Mouse (Mus musculus) MEL (cell line): ENCODE results near the gene Anks1.

Experiments used
- CTCF ChIP-seq, 3 experiments: IDR thresholded peaks in 2 of 3; conservative IDR thresholded peaks in 1 of 3; 2 replicates each; pipeline ENCODE4 v1.5.1; 2011 to 2012; ENCODE audit warnings: low read length in 3 of 3, low read depth in 2 of 3, mild to moderate bottlenecking in 2 of 3, improper control_type of control experiment in 1 of 3, inconsistent platforms in 1 of 3, mixed read lengths in 1 of 3, moderate library complexity in 1 of 3; ENCODE audit not compliant: control insufficient read depth in 1 of 3, insufficient read depth in 1 of 3, poor library complexity in 1 of 3, severe bottlenecking in 1 of 3
- EP300 ChIP-seq, 2 experiments: IDR thresholded peaks; 2 replicates each; pipeline ENCODE4 v1.6.1; 2011; ENCODE audit warnings: improper control_type of control experiment in 2 of 2, low read length in 2 of 2, low read depth in 1 of 2, mild to moderate bottlenecking in 1 of 2
- MAFK ChIP-seq: IDR thresholded peaks from 2 replicates; pipeline ENCODE4 v1.6.1; 2011; ENCODE audit warnings: low read depth, mild to moderate bottlenecking, low read length, improper control_type of control experiment, borderline replicate concordance
- MXI1 ChIP-seq: IDR thresholded peaks from 2 replicates; pipeline ENCODE4 v1.6.1; 2011; ENCODE audit warnings: mild to moderate bottlenecking, low read depth, low read length, improper control_type of control experiment
- NELFE ChIP-seq: IDR thresholded peaks from 2 replicates; pipeline ENCODE4 v1.6.1; 2011; ENCODE audit warnings: low read depth, low read length, improper control_type of control experiment
- POLR2A ChIP-seq, 2 experiments: IDR thresholded peaks; 2 replicates each; pipeline ENCODE4 v1.6.1; 2011 to 2012; ENCODE audit warnings: low read length in 2 of 2, mild to moderate bottlenecking in 2 of 2, control low read depth in 1 of 2, improper control_type of control experiment in 1 of 2, low read depth in 1 of 2, moderate library complexity in 1 of 2; ENCODE audit not compliant: control insufficient read depth in 1 of 2, insufficient read depth in 1 of 2, poor library complexity in 1 of 2
- POLR2AphosphoS2 ChIP-seq: IDR thresholded peaks from 2 replicates; pipeline ENCODE4 v1.6.1; 2011; ENCODE audit warnings: low read length, improper control_type of control experiment
- RCOR1 ChIP-seq: IDR thresholded peaks from 2 replicates; pipeline ENCODE4 v1.6.1; 2012; ENCODE audit warnings: low read depth, mild to moderate bottlenecking, inconsistent platforms, low read length, improper control_type of control experiment

DNA sequence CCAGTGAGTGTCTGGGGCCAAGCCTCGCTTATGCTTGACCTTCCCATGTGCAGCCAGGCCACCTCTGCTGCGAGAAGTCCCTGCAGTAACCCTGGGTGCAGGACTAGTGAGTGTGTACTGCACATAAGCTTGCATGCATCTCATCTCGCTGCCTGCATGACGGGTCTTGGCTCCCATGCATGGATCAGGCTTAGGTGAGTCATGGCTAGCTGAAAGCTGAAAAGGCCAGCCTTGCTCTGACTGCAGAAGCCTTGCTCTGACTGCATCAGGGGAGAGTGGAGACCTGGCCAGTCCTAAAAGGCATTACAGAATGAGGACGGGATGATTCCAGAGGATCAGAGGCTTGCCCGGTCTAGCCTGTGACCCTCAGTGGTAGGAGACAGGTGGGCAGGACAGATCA, 118.1 kb downstream of the Anks1 start:
- no peak for TF ChIP-seq NELFE
- no peak for TF ChIP-seq CTCF (IDR thresholded peaks at IDR 0.05 in 2 of 3, conservative IDR thresholded peaks at IDR 0.05 in 1 of 3; ENCODE audit: control insufficient read depth in 1 of 3, insufficient read depth in 1 of 3, low read depth in 2 of 3, low read length in 3 of 3, poor library complexity in 1 of 3, severe bottlenecking in 1 of 3)
- TF ChIP-seq POLR2AphosphoS2 = no peak
- TF ChIP-seq MXI1 = no peak
- no peak for TF ChIP-seq EP300 (IDR thresholded peaks at IDR 0.05; ENCODE audit: low read depth in 1 of 2, low read length in 2 of 2)
- no peak for TF ChIP-seq RCOR1
- no peak for TF ChIP-seq POLR2A (IDR thresholded peaks at IDR 0.05; ENCODE audit: control insufficient read depth in 1 of 2, insufficient read depth in 1 of 2, low read depth in 1 of 2, low read length in 2 of 2, poor library complexity in 1 of 2)
- no peak for TF ChIP-seq MAFK
